Mouse (Mus musculus) forebrain, embryonic 14.5 days (tissue): ENCODE data around the gene Tmem185b. TPM values are rescaled to one million over a fixed set of nuclear protein-coding genes. Genes with fewer than 3 reads are reported as not detected.
A peak's percentile ranks its signal among the peaks of the same experiment; 100 is the strongest.

Source experiments
- ATAC-seq: fragments of 200-750 bp; cut with Nextera tagmentation; 2 replicates; pipeline ENCODE4 v1.8.0; 2017; ENCODE audit warnings: mild to moderate bottlenecking, moderate library complexity
- DNase-seq: peaks from one replicate; pipeline ENCODE4 v3.0.0-alpha.2; 2015; ENCODE audit warnings: low spot score
- H3K27ac ChIP-seq: fragments of 300-500 bp; sonication (generic); 2 replicates; pipeline ENCODE4 v1.5.1; 2014; ENCODE audit warnings: low read depth, mild to moderate bottlenecking, control low read depth, low read length, moderate library complexity
- H3K27me3 ChIP-seq: fragments of 300-500 bp; sonication (generic); replicated peaks from 2 replicates; pipeline ENCODE4 v1.6.1; 2014; ENCODE audit warnings: low read length, control low read depth, mixed read lengths; ENCODE audit not compliant: control insufficient read depth, insufficient read depth
- H3K36me3 ChIP-seq: fragments of 300-500 bp; sonication (generic); 2 replicates; pipeline ENCODE4 v1.6.1; 2014; ENCODE audit warnings: low read length, control low read depth; ENCODE audit not compliant: control insufficient read depth, insufficient read depth
- H3K4me1 ChIP-seq: fragments of 300-500 bp; sonication (generic); 2 replicates; pipeline ENCODE4 v1.6.1; 2014; ENCODE audit warnings: antibody characterized with exemption, low read length, control low read depth; ENCODE audit not compliant: control insufficient read depth, insufficient read depth
- H3K4me2 ChIP-seq: fragments of 300-500 bp; sonication (generic); 2 replicates; pipeline ENCODE4 v1.6.1; 2014; ENCODE audit warnings: mild to moderate bottlenecking, control low read depth, low read length
- H3K4me3 ChIP-seq: fragments of 300-500 bp; sonication (generic); 2 replicates; pipeline ENCODE4 v1.5.1; 2014; ENCODE audit warnings: low read depth, low read length, control low read depth
- H3K9ac ChIP-seq: fragments of 300-500 bp; sonication (generic); 2 replicates; pipeline ENCODE4 v1.6.1; 2014; ENCODE audit warnings: mild to moderate bottlenecking, low read length, control low read depth, moderate library complexity
- H3K9me3 ChIP-seq: fragments of 300-500 bp; sonication (generic); replicated peaks from 2 replicates; pipeline ENCODE4 v1.6.1; 2016; ENCODE audit warnings: low read length, control low read depth, mixed read lengths; ENCODE audit not compliant: control insufficient read depth
- WGBS: fragments of 180-500 bp; shearing (Covaris S2); extraction: QIAGEN DNeasy Blood & Tissue Kit; methylation state at CpG from one replicate; pipeline ENCODE4 v1.1.7; 2014; 5-methylcytosine and 5-hydroxymethylcytosine counted together
- polyA plus RNA-seq: library from polyadenylated mRNA; unstranded; fragments of >200 nt; fragmentation: Nextera tagmentation; extraction: Ambion mirVana; gene quantifications from 2 replicates; pipeline ENCODE4 v1.2.1, GENCODE M21; 2014

Tmem185b gene
- polyA plus RNA-seq, 1 experiment from 2014 or later, result 21.6 TPM

GRCm38 (mm10) chr1:119523369-119523768, 2.6 kb upstream of the Tmem185b start:
- Histone ChIP-seq H3K27ac (no peak overlapping the region), H3K36me3 (peaks cover 7% of the 10 kb centered on the region), H3K4me1 (peaks cover 14% of the 10 kb centered on the region), H3K4me3 (no peak overlapping the region), H3K9me3 (no peaks in the 10 kb centered on the region), H3K27me3 (no peaks in the 10 kb centered on the region), H3K4me2 (no peak overlapping the region), H3K9ac (no peak overlapping the region)
- DNase-seq (no peak), ATAC-seq (no peak)
- 81% methylated on average over 7 of the region's 7 CpGs for WGBS

DNA sequence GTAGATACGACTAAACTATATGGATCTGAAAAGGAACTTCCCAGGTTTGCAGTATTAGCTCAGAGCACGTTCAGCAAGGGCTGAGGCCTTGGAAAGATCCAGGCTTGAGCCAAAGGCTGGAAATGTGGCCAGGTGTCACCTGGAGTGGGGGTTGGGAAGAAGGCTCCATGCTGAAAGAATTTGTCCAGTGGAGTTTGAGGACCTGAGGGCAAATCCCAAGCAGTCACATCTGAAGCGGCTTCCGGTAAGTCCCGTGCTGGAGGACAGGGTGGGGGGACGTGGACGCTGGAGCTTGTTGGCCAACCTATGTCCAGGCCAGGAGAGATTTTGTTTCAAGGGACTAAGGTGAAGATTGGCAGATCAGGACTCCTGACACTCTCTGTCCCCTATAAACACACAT, 2.1 kb upstream of the Tmem185b start:
- 90% methylated on average over 7 of the region's 7 CpGs for WGBS
- no peak for ATAC-seq

GRCm38 (mm10) chr1:119525004-119525444, 936 bp upstream of the Tmem185b start:
- H3K27ac ChIP-seq, result no peak overlapping the region
- peak overlapping the region; percentile 88 for H3K4me2 ChIP-seq
- peak overlapping the region; percentile 64 for H3K4me3 ChIP-seq
- H3K36me3 ChIP-seq, result peaks cover 22% of the 10 kb centered on the region
- peak overlapping the region; percentile 86 for H3K9ac ChIP-seq
- H3K27me3 ChIP-seq, result no peaks in the 10 kb centered on the region
- no peak for ATAC-seq
- WGBS, result 6% methylated on average over 5 of the region's 5 CpGs
- peaks cover 14% of the 10 kb centered on the region for H3K4me1 ChIP-seq
- peak; percentile 65 for DNase-seq
- H3K9me3 ChIP-seq, result 0 out of 2 replicates have a peak, but pooled peaks cover 3% of the 10 kb centered on the region

More for the DNA sequence above, 2.1 kb upstream of the Tmem185b start:
- H3K27ac ChIP-seq, result no peak overlapping the region
- peaks cover 14% of the 10 kb centered on the region for H3K4me1 ChIP-seq
- H3K27me3 ChIP-seq, result no peaks in the 10 kb centered on the region
- H3K4me3 ChIP-seq, result no peak overlapping the region
- H3K9ac ChIP-seq, result no peak overlapping the region
- no peak overlapping the region for H3K4me2 ChIP-seq
- H3K36me3 ChIP-seq, result peaks cover 11% of the 10 kb centered on the region
- DNase-seq, result no peak
- 0 out of 2 replicates have a peak, but pooled peaks cover under 1% of the 10 kb centered on the region for H3K9me3 ChIP-seq

- Histone ChIP-seq H3K4me2 (no peak overlapping the region), H3K9ac (no peak overlapping the region), H3K9me3 (0 out of 2 replicates have a peak, but pooled peaks cover 3% of the 10 kb centered on the region), H3K36me3 (peaks cover 22% of the 10 kb centered on the region), H3K4me1 (peaks cover 5% of the 10 kb centered on the region), H3K27ac (no peak overlapping the region), H3K27me3 (no peaks in the 10 kb centered on the region), H3K4me3 (no peak overlapping the region)
- DNase-seq (no peak), ATAC-seq (no peak)
- 92% methylated on average over 13 of the region's 13 CpGs for WGBS
These were observed 5.0 kb downstream of the Tmem185b start for GRCm38 (mm10) chr1:119530941-119531340.

- 0 out of 2 replicates have a peak, but pooled peaks cover 3% of the 10 kb centered on the region for H3K9me3 ChIP-seq
- no peak for DNase-seq
- no peak overlapping the region for H3K9ac ChIP-seq
- H3K27ac ChIP-seq, result no peak overlapping the region
- H3K27me3 ChIP-seq, result no peaks in the 10 kb centered on the region
- H3K4me2 ChIP-seq, result no peak overlapping the region
- no peak overlapping the region for H3K4me3 ChIP-seq
- H3K4me1 ChIP-seq, result no peaks in the 10 kb centered on the region
- ATAC-seq, result no peak
- WGBS, result 95% methylated on average over 6 of the region's 6 CpGs
- H3K36me3 ChIP-seq, result peaks cover 22% of the 10 kb centered on the region
These were observed 6.2 kb downstream of the Tmem185b start for GRCm38 (mm10) chr1:119532165-119532564.

DNA sequence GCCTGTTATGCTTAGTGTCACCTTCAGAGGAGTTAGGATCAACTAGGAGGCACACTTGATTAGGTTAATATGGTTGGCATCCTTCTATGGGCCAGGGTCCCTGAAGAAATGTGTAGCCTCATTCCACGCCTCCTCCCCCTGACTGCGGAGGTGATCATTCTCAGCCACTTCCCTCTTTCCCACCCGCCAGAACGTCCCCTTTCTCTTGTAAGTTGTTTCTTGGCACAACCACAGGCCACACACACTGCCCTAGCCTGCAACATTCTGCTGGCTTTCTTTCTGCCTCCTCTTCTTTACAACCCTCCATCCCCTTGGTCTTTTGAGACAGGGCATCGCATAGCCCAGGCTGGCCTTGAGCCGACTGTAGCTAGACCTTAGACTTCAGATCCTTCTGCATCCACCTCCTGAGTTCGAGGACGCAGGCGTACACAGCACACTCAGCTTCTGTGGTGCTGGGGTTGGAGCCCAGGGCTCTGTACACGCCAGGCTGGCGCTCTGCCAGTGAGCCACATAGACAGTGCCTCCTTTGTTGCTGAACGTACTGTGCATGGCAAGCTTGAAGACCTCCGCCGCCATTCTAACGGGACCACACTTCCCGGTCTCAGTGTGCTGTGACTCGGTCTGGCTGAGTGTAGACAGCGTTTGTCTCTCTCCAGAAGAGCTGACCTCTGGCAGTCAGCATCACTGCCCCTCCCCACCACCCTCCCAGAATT, 7.3 kb downstream of the Tmem185b start:
- Histone ChIP-seq H3K4me3 (no peak overlapping the region), H3K27ac (0 out of 2 replicates have a peak overlapping the region, but pooled peaks have one; percentile 15), H3K36me3 (peaks cover 17% of the 10 kb centered on the region), H3K9ac (no peak overlapping the region), H3K4me2 (no peak overlapping the region), H3K4me1 (no peaks in the 10 kb centered on the region), H3K27me3 (no peaks in the 10 kb centered on the region), H3K9me3 (0 out of 2 replicates have a peak, but pooled peaks cover 3% of the 10 kb centered on the region)
- DNase-seq (peak; percentile 77), ATAC-seq (peak; percentile 81)
- 55% methylated on average over 18 of the region's 18 CpGs for WGBS

DNA sequence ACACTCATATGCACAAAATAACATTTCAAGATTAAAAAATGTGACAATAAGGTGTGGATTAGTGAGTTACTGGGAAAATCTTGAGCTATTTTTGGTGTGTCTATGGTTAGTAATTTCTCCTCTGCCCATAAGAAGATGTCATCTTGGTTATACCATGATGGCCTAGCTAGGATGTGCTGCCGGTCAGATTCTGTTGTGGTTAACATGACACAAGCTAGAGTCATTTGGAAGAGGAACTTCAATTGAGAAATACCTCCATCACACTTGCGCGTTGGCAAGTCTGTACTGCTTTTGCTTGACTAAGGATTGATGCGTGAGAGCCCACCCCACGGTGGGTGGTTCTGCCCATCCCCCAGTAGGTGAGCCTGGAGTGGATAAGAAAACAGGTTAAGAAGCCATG, 8.4 kb downstream of the Tmem185b start:
- no peak overlapping the region for H3K4me2 ChIP-seq
- H3K9ac ChIP-seq, result no peak overlapping the region
- no peaks in the 10 kb centered on the region for H3K27me3 ChIP-seq
- no peak for DNase-seq
- H3K4me3 ChIP-seq, result no peak overlapping the region
- H3K27ac ChIP-seq, result no peak overlapping the region
- H3K36me3 ChIP-seq, result peaks cover 6% of the 10 kb centered on the region; the same call in 1 of the 2 replicates
- no peak for ATAC-seq
- H3K9me3 ChIP-seq, result no peaks in the 10 kb centered on the region
- H3K4me1 ChIP-seq, result no peaks in the 10 kb centered on the region
- WGBS, result 96% methylated on average over 5 of the region's 5 CpGs

- Histone ChIP-seq H3K27me3 (no peaks in the 10 kb centered on the region), H3K4me1 (no peaks in the 10 kb centered on the region), H3K27ac (no peak overlapping the region), H3K36me3 (no peaks in the 10 kb centered on the region), H3K4me3 (no peak overlapping the region), H3K9me3 (no peaks in the 10 kb centered on the region), H3K4me2 (no peak overlapping the region), H3K9ac (no peak overlapping the region)
- WGBS, result 88% methylated on average over 2 of the region's 2 CpGs
- no peak for ATAC-seq
- no peak for DNase-seq
These were observed 10.2 kb downstream of the Tmem185b start for GRCm38 (mm10) chr1:119536122-119536521.

- DNase-seq (no peak), ATAC-seq (no peak)
- Histone ChIP-seq H3K4me1 (no peaks in the 10 kb centered on the region), H3K4me2 (no peak overlapping the region), H3K9ac (no peak overlapping the region), H3K27me3 (no peaks in the 10 kb centered on the region), H3K36me3 (no peaks in the 10 kb centered on the region), H3K9me3 (no peaks in the 10 kb centered on the region), H3K27ac (no peak overlapping the region), H3K4me3 (no peak overlapping the region)
- 87% methylated on average over 6 of the region's 6 CpGs for WGBS
These were observed 11.7 kb downstream of the Tmem185b start for GRCm38 (mm10) chr1:119537651-119538050.
